Mouse (Mus musculus) liver, adult (tissue): Measurements from ENCODE around the gene Fam184a.

Experiments
- GATA4 ChIP-seq: IDR thresholded peaks from 2 replicates; pipeline ENCODE4 v1.6.1; 2014; ENCODE audit warnings: mild to moderate bottlenecking, low read length; ENCODE audit not compliant: insufficient replicate concordance

Fam184a gene

GRCm38 (mm10) chr10:53585777-53586176, 165.1 kb downstream of the Fam184a start:
- no peak for TF ChIP-seq GATA4
